Mouse (Mus musculus) heart, adult 8-10 months (tissue): ENCODE results near the gene Resp18. TPM values are rescaled to one million over a fixed set of nuclear protein-coding genes. Genes with fewer than 3 reads are reported as not detected.
A peak's percentile ranks its signal among the peaks of the same experiment; 100 is the strongest.

Experiments used
- DNase-seq: peaks from one replicate; pipeline ENCODE4 v3.0.0; 2022; ENCODE audit warnings: low spot score
- total RNA-seq, 4 experiments: library from RNA; stranded (reverse); gene quantifications; 2 replicates each; pipeline ENCODE4 v1.2.4; 2022

Gene Resp18
- total RNA-seq, 4 experiments from 2014 or later, result not detected

DNA sequence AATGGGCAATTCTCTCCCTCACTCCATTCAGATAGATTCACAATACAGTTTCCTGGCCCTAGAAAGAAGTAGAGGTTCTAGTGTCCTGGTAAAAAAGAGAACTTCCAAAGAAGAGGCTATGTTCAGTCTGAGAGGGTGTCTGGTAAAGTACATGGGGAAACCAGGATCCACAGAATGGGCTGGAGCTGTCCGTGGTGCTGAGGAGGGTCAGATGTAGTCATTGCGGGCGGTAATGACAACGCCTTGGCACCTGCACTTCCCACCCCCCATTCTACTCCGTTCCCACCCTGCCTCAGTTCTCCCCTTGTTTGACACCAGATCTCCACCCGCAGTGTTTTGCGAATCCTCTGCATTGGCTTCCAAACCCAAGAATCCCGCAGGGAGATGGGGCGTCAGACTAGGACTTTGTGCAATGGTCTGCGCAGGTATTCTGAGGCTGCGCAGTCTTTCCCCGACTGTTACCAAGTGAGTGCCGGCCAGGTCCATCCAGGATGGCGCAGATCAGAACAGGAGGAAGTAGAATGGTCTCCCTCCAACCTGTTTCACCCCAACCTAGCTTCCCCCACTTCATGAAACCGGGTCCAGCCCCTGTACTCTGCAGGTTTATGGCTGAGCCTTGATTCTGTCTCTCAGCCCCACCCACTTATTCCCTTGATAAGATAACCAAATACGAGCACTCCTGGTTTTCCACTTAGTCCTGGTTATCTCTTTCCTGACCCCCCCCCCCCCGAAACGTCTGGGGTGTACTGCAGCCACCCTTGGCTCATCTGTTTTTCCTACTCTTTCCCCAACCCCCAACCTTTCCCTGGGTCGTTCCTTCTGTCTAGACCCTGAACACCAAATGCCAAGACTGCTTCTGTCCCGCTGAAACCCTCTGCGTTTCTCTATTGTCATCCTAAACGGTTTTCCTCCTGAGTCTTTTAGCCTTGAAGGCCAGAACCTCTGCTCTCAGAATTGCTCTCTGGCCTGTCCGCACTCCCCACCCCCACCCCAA lies 723 bp downstream of the Resp18 start:
- no peak for DNase-seq

DNA sequence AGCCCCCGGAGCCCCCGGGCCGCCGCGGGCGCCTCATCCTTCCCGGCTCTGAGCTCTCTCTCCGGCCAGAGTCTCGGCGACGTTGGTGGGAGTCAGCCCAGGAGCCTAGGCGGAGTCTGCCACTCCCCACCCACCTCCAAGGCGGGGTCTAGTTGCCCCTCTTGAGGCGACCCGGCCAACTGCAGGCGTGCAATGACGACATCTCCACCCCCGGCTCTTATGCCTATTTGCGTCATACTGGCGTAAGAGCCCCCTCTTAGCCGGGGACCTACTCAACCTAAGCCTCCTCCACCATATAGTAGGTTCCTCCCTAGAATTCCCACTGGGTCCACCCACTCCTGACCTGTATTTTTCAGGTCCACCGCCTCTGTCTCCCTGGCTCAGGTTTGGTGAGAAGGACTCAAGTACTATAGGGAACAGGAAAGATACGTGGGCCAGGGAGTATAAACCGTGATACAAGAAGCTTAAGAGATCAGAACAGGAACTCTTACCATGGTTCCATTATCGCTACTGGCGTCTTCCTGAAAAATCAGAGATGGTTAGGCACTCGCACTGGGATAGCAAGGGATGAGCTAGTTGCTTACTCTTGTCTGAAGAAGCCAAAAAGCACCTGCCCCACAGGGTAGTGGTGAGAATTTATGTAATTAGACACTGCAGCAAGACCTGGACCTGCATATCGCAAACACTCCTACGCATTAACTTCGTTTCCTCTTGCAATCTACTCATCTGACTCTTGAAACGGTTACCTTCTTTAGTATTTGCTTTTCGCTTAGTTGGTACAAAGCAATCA lies 13.9 kb downstream of the Resp18 start, which contains the start of gene Ptprn:
TSS of gene Ptprn (minus strand) at position 412 of the 790 bp plus-strand sequence.
- DNase-seq, result no peak

DNA sequence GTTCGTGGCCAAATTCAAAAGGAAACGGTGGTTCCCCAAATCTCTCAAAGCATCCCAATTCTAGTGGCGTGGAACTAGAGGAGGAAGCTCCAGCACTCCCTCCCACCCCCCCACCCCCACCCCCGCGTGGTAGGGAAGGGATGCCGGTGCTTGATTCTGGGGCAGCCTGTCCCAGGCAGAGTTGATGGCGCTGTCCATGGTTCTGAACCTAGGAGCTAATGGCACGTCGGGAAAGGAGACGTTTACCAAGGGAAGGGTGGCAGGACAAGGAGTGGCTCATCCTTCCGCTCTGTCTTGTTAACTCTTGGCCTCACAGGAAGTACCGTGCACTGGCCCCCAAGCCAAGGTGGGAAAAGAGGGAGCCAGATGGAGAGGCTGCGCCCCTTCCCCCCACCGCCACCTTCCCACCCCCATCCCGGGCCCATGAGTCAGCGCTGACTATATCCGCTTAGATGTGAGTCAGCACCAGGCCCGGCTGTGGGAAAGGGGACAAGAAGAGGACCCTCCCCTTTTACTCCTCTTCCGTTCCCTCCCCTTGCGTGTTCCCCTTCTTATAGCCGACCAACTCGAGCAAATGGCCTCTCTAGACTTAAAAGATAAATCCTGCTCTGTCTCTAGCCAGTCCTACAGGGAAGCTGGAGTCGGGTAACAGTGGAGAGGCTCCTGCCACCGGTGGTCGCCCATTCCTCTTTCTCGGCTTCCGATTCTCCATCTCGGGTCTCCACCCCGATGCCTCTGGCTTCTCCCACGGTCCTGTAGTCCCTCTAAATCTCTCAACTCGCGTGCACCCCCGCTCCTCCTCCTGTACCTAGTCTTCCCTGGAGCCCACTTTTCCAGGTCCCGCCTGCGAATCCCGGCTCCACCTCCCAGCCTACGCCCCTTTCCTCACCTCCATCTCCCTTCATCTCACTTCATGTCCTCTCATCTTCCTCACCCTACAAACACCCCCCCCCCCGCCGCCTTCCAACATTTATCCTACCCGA lies 15.0 kb downstream of the Resp18 start:
- DNase-seq, result no peak

DNA sequence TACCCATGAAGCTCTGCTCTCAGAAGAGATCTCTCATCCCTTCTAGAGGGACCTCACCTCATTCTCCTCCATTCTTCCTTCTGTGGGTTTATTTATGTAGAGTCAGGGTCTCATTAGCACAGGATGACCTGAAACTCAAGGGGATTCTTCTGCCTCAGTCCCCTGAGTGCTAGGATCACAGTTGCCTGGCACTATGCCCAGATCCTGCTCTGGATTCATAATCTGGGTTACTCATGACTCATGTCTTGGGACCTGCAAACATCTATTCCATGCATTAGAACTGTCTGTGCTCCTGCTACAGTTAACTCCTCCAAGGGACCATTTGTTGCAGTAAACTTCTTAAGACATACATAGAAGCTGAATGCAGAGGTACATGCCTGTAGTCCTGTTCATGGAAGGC lies 16.9 kb downstream of the Resp18 start:
- no peak for DNase-seq

DNA sequence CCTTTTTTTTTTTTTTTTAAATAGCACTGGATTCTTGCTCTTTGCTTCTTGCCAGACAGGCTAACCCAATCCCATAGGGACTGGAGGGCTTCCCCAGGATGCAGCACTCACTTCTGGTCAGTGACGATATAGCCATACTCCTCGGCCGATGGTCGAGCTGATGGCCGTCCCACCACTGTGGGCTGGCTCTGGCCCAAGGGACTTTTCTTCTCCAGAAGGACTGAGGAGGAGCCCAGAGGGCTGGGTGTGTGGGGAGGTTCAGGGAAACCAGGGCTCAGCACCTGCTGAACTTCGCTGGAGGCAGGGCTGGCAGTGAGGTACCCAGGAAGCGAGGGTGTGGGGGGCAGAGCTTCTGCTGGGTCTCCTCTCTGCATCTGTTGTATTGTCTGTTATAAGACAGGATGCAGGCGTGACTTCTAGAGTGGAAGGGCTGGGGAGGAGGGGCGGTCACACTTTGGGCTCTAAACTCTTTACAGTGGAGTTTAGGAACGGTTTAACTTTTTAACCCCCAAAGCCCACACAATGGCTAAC lies 22.6 kb downstream of the Resp18 start:
- no peak for DNase-seq

DNA sequence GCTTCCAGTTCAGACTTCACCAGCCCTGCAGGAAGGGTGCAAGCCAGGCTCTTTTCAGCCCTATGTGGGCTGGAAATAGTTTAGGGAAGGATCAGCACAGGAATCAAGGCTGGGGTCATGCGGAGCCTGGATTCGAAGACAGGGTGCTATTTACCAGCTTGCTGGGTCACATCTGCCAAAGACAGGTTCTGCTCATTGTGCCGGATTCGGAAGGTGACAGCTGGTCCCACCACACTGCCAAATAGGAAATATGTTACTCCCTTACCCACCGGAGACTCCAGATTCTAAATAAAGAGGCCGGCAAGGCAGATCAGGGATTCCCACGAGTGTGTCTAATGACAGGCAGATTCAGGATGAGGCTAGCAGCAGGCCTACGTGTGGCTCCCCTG lies 23.6 kb downstream of the Resp18 start:
- no peak for DNase-seq

DNA sequence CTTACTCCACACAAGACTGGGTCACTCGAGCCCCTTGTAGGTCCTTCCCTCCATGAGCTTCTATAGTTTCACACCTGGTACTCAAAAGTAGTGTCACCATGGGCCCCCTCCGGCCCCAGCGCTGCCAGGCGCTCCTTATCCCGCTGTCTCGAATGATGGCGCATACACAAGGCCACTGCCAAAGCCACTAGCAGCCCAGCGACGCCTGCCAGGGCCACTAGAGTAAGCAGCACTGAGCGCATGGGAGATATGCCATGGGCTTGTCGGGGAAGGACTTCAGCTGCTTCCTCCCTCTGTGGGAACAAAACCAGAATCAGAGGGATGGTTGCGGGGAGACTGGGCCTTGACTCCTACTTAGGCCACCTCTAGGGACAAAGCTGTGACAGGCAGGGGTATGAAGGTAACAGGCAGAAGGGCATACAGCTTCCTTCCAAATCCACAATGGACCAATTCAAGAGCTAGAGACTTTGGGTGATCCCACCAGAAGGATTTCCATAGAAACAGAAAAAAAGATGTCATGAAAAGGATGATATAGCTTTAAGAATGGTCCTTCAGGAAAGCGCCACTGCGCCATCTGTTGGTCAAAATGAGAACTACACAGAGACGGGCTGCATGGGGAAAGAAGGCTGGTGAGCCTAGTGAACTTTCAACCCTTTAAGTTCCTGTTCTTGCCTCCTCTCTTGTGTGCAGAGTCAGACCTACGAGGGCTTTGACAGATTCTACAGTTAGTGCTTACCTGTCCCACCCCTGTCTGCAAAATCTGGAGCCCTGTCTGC lies 24.2 kb downstream of the Resp18 start:
- DNase-seq, result peak; percentile 77

DNA sequence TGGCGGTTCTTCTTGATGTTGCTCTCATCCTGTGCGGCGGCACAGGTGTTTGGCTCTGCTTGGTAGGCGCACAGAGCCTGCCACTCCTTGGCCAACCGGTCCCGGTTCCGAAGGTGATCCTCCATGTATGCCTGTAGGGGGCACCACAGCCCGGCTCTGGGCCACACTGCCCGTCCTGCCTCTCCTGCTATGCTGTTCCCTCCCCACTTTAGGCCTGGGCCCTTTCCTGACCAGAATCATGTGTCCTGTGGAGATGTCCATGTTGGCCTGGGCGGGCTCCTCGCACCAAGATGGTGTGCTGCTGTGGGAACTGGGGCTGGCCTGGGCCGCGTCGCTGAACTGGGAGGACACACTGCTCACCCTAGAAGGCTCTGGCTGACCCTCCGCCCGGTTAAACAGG lies 25.2 kb downstream of the Resp18 start:
- no peak for DNase-seq

DNA sequence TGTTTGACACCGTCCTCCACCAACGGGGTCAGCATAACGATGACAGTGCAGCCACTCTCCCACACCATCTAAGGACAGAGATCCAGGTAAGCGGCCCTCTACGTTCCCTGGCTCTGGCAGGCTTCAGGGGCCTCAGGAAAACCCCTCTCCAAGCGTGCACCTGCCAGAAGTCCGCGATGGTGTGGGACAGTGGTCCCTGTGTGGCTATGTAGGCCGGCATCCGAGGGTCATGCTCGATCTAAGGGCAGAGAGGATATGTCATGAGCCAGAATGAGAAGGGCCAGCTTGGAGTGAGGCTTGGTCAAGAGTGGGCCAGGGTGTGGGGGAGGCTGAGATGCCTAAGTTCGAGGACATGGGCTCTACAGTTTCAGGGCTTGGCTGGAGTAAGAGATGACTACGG lies 25.9 kb downstream of the Resp18 start:
- no peak for DNase-seq

DNA sequence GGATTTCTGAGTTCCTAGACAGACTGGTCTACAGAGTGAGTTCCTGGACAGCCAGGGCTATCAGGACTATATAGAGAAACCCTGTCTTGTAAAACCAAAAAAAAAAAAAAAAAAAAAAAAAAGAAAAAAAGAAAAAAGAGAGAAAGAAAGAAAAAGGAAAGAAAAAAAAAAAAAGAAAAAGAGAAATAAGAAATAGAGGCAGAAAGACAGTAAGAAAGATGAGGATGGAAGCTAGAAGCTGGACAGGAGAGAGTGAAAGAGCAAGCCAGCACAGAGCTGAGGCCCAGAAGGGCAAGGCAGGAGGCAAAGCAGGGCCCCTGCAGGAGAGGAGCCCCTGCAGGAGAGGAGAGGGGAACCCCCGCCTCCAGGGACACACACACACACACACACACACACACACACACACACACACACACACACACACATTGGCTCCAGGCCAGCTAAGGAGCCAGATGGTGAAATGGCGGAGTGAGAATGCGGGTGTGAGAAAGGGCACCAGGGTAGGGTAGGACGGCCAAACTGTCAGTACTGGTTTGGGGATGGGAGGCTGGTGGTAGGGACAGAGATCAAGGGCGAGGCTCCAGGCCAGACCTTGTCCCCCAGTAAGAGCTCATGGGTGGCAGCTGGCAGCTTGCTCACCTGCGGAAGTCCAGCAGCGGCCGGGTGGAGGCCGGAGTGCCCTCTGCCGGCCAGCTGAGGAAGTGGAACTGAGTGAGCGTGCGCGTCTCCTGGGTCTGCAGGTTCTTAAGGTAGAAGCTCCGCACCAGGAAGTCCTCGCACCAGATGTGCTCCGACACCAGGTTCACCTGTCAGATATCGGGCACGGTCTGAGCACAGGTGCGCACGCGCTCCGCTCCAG lies 26.9 kb downstream of the Resp18 start:
- peak; percentile 75 for DNase-seq

DNA sequence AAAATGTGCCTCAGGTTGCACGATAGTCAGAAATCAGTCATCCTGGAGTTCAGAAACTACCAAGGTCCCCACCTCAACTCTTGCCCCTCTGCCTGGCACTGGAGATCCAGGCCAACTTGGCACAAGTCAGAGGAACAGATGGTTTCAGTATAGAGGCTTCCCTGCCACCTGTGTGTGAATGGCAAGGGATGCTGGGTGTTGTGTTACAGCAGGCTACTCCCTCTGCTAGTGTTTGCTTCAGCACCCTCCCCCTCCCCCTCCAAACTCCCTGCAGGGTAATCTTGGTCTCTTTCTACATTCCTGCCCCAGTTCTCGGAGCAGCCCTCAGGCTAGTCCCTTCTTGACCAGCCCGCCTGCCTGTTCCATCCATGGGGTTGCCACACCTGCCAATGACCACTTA lies 27.7 kb downstream of the Resp18 start:
- no peak for DNase-seq

DNA sequence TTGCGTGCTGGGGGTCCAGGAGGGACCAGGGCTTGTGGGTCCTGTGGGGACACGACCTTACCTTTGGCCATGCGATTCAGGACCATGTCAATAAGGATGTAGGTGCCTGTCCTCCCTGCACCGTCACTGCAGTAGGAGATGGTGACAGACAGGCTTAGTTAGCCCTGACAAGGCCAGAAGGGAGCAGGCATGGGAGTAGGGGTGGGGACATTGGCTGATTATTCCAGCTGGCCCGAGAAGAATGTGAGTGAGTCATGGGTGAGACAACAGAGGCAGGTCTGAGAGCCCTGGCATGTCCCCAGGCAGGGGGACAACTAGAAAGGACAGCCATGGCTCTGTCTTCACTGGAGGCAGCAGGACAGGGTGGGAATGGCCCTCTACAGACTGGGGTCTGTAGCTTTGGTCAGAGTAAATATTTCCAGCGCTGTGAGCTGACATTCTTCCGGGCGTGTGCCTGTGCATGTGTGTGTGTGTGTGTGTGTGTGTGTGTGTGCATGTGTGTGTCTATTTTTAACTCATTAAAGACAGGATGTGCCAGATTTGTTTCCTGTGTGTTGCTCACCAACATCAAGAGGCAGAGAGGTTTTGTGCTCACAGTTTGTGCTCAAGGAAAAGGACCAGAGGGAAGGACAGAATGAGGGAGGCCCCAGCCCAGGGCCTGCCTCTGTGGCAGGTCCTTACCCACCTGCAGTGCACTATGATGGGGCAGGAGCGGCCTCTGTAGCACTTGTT lies 30.0 kb downstream of the Resp18 start:
- DNase-seq, result peak; percentile 68

DNA sequence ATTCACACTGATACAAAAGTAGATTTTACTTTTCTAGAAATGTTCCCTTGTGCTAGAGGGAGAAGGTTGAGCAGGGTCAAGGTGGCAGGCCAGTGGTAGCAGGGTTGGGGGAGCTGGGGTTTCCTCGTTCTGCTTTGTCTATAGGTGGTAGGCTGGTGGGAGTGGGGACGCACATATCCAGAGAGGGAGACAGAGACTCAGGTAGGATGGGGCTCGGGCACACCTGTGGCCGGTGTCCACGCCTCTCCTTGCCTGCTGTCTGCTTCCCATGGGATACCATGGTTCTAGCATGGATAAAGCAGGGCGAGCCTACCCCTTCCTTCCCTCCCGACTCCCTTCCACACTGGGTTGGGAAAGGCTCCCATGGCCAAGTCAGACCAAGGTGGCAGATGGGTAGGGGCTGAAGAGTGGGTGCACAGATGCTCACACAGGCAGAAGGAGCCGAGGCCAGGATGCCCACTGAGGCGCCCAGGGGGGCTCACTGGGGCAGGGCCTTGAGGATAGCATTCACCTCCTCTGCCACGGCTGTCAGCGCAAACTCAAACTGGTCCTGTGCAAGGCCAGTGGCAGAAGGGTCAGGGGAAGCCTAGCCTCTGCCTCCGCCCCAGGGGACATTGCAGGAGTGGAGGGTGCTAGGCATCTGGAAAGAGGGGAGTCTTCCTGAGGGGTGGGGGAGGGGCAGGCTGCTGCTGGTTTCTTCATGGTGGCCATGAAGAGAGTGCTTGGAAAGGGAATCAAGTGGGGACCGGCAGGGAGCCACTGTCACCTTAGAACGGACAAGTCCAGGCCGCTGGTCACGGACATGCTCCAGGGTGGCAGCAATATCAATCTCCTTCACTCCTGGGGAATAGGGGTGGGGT lies 30.9 kb downstream of the Resp18 start:
- DNase-seq, result no peak

DNA sequence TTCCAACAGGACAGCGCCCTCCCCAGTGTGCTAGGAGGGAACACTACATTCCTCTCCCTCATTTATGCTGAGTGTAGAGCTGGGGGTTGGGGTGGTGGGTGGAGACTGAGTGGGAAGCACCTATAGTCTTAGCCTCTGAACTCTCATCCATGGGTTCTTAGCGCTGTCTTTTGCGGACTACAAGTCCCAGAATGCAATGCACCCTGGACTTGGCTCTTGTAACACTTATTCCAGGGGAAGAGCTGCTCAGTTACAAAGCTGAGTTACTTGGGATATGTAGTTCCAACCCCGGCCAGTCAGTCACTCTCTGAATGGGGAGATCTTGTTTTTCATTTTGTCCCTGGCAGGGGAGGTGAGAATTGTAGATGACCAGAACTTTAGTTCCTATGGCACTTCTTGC lies 33.4 kb downstream of the Resp18 start:
- no peak for DNase-seq

DNA sequence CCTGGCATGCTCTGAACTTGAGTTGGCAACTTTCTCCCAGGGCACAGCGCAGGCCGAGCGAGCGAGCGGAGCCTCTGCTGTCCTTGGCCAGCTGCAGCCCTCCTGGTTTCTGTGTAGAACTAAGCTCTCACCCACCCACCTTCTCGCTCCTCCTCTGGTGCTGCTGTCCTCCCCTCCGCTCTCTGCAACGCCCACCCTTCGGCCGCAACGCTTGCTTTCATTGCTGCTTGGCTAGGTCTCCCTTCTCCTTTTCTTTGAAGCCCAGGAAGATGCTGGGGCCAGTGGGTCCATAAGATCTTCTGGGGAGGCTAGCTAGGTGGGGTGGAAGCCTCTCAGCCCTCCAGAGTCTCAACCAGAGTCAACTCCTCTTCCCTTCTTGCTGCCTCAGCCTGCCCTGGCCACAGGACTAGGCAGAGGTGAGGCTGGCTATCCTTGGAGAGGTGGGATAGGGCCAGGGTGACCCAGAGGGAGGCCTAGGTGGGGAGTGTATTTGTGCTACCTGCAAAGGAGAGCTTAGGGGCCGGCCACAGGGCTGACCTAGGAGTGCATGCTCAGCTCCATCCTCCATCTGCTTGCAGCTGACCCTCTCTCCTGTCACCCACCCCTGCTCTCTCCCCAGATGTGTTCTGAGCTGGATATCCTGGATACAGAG lies 33.9 kb downstream of the Resp18 start:
- DNase-seq, result no peak

DNA sequence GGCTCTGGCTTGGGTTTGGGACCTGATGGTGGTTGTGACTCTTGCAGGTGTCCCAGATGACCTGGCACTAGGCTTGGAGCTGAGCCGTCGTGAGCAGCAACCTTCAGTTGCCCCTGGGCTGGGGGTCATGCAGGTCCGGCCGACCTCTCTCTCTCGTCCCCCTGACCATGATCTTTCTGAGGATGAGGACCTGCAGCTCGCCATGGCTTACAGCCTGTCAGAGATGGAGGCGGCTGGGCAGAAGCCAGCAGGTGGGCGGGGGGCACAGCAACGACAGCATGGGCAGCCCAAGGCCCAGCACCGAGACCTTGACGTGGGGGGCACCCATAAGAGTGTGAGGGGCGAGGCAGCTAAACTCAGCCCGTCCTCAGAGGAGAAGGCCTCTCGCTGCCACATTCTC lies 34.8 kb downstream of the Resp18 start:
- DNase-seq, result no peak

DNA sequence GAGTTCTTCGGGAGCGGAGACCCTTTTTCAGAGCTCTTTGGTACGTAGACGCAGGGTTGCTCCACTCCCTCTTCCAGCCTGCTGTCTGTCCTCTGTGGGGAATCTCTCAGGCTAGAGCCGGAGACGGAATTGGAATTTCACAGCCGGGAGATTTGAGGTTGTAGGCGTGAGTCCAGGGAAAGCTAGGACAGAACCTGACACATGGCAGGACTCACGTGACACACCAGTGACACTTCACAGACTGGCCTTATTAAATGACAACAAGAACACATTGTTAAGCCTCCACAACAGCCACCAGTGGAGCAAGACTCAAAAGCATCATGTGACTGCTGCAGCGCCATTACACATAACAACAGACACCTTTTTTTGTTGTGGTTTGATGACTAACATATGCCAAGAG lies 38.6 kb downstream of the Resp18 start:
- DNase-seq, result peak; percentile 68
